Mouse (Mus musculus) embryonic facial prominence, embryonic 12.5 days (tissue): ENCODE measurements around the gene Ptprf. TPM values are rescaled to one million over a fixed set of nuclear protein-coding genes. Genes with fewer than 3 reads are reported as not detected.

Experiments used
- ATAC-seq: fragments of 200-750 bp; cut with Nextera tagmentation; 2 replicates; pipeline ENCODE4 v1.8.0; 2017; ENCODE audit not compliant: insufficient number of reproducible peaks, insufficient read depth, low FRiP score, low TSS enrichment
- H3K27ac ChIP-seq: fragments of 300-500 bp; sonication (generic); 2 replicates; pipeline ENCODE4 v1.5.1; 2016; ENCODE audit warnings: mild to moderate bottlenecking
- H3K27me3 ChIP-seq: fragments of 300-500 bp; sonication (generic); 2 replicates; pipeline ENCODE4 v1.6.1; 2016; ENCODE audit warnings: mild to moderate bottlenecking, moderate library complexity
- H3K36me3 ChIP-seq: fragments of 300-500 bp; sonication (generic); 2 replicates; pipeline ENCODE4 v1.6.1; 2016; ENCODE audit warnings: mild to moderate bottlenecking
- H3K4me1 ChIP-seq: fragments of 300-500 bp; sonication (generic); 2 replicates; pipeline ENCODE4 v1.6.1; 2016
- H3K4me2 ChIP-seq: fragments of 300-500 bp; sonication (generic); replicated peaks from 2 replicates; pipeline ENCODE4 v1.6.1; 2016; ENCODE audit warnings: mild to moderate bottlenecking, moderate library complexity
- H3K4me3 ChIP-seq: fragments of 300-500 bp; sonication (generic); 2 replicates; pipeline ENCODE4 v1.5.1; 2016; ENCODE audit warnings: mild to moderate bottlenecking
- H3K9ac ChIP-seq: fragments of 300-500 bp; sonication (generic); 2 replicates; pipeline ENCODE4 v1.6.1; 2016; ENCODE audit warnings: mild to moderate bottlenecking, moderate library complexity
- H3K9me3 ChIP-seq: fragments of 300-500 bp; sonication (generic); 2 replicates; pipeline ENCODE4 v1.6.1; 2016; ENCODE audit warnings: mild to moderate bottlenecking, moderate library complexity
- WGBS: fragments of 180-500 bp; shearing (Covaris S2); methylation state at CpG from one replicate; pipeline ENCODE4 v1.1.7; 2016; 5-methylcytosine and 5-hydroxymethylcytosine counted together
- polyA plus RNA-seq: library from polyadenylated mRNA; unstranded; fragments of >200 nt; fragmentation: Nextera tagmentation; extraction: Ambion mirVana; gene quantifications from 2 replicates; pipeline ENCODE4 v1.2.1, GENCODE M21; 2016

The Ptprf gene
- polyA plus RNA-seq, 1 experiment from 2014 or later, result 90.7 TPM

- WGBS, result 99% methylated on average over 3 of the region's 3 CpGs
- Histone ChIP-seq H3K4me3 (no peak overlapping the region), H3K27ac (no peak overlapping the region), H3K4me2 (no peak overlapping the region), H3K9me3 (no peaks in the 10 kb centered on the region), H3K36me3 (peaks cover 82% of the 10 kb centered on the region), H3K9ac (no peak overlapping the region), H3K4me1 (peaks cover 43% of the 10 kb centered on the region), H3K27me3 (no peaks in the 10 kb centered on the region)
- no peak for ATAC-seq
Observed at GRCm38 (mm10) chr4:118270706-118271105, 20.5 kb downstream of the Ptprf start.

DNA sequence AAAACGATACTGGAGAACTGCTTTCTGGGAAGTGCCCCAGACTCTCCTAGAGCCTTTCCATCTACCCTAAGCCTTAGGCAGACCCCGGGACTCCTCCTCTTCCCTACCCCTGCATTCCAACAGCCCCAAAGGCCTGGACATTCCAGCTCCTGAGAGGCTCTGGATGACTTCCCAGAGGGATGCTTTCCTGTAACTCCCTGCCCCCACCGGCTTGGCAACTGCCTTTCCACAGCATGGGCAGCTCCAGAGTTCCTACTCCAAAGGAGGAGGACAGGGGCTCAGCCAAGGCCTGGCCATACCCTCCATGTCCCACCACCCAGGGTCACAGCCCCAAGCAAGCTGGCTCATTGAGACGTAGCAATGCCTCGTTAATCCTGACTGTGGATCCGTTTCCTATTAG lies 21.2 kb downstream of the Ptprf start:
- no peak overlapping the region for H3K4me2 ChIP-seq
- H3K27ac ChIP-seq, result no peak overlapping the region
- no peak overlapping the region for H3K9ac ChIP-seq
- no peaks in the 10 kb centered on the region for H3K9me3 ChIP-seq
- WGBS, result 48% methylated on average over 6 of the region's 6 CpGs
- H3K36me3 ChIP-seq, result peaks cover 78% of the 10 kb centered on the region
- H3K27me3 ChIP-seq, result no peaks in the 10 kb centered on the region
- ATAC-seq, result no peak
- no peak overlapping the region for H3K4me3 ChIP-seq
- H3K4me1 ChIP-seq, result peaks cover 43% of the 10 kb centered on the region

GRCm38 (mm10) chr4:118268429-118269212 lies 22.6 kb downstream of the Ptprf start:
- Histone ChIP-seq H3K27me3 (no peaks in the 10 kb centered on the region), H3K9ac (no peak overlapping the region), H3K4me3 (no peak overlapping the region), H3K4me1 (peaks cover 32% of the 10 kb centered on the region), H3K36me3 (peaks cover 74% of the 10 kb centered on the region), H3K27ac (no peak overlapping the region), H3K4me2 (no peak overlapping the region), H3K9me3 (no peaks in the 10 kb centered on the region)
- ATAC-seq, result no peak
- WGBS, result 78% methylated on average over 14 of the region's 14 CpGs

GRCm38 (mm10) chr4:118265557-118265956 lies 25.6 kb downstream of the Ptprf start:
- Histone ChIP-seq H3K27ac (peak overlapping the region; percentile 79), H3K4me2 (0 out of 2 replicates have a peak overlapping the region, but pooled peaks have one; percentile 12), H3K36me3 (peaks cover 46% of the 10 kb centered on the region), H3K9me3 (no peaks in the 10 kb centered on the region), H3K4me3 (no peak overlapping the region), H3K4me1 (peaks cover 52% of the 10 kb centered on the region), H3K27me3 (no peaks in the 10 kb centered on the region), H3K9ac (peak overlapping the region; percentile 17; the same call in 1 of the 2 replicates)
- no peak for ATAC-seq
- 16% methylated on average over 15 of the region's 15 CpGs for WGBS

- Histone ChIP-seq H3K9ac (no peak overlapping the region), H3K4me1 (peaks cover 52% of the 10 kb centered on the region), H3K4me2 (peak overlapping the region; percentile 92), H3K4me3 (no peak overlapping the region), H3K27ac (peak overlapping the region; percentile 77), H3K9me3 (no peaks in the 10 kb centered on the region), H3K27me3 (no peaks in the 10 kb centered on the region), H3K36me3 (peaks cover 27% of the 10 kb centered on the region)
- ATAC-seq, result peak; percentile 22; the same call in 1 of the 2 replicates
- WGBS, result 34% methylated on average over 13 of the region's 13 CpGs
Observed at GRCm38 (mm10) chr4:118261771-118262473, 29.3 kb downstream of the Ptprf start.

DNA sequence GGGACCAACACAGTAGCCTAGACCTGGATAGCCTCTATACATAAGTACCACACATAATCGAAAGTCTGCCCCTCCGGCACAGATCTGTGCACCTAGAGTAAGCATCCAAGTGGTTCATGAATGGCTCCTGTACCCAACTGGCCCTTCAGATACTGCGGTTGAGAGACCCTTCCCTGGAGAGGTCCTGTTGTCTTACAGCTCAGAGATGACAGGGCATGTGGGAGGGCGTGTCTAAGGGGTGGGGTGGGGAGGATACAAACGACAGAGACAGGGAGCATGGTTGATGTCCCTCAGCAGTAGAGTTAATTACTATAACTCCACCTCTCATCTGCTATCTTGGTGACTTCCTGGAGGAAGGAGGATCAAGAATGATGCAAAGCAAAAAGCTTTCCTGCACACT lies 29.9 kb downstream of the Ptprf start:
- Histone ChIP-seq H3K4me2 (peak overlapping the region; percentile 92), H3K4me3 (peak overlapping the region; percentile 50), H3K27ac (peak overlapping the region; percentile 77), H3K9me3 (no peaks in the 10 kb centered on the region), H3K9ac (peak overlapping the region; percentile 46), H3K4me1 (peaks cover 49% of the 10 kb centered on the region), H3K27me3 (no peaks in the 10 kb centered on the region), H3K36me3 (peaks cover 32% of the 10 kb centered on the region)
- WGBS, result 22% methylated on average over 5 of the region's 5 CpGs
- peak; percentile 2; the same call in 1 of the 2 replicates for ATAC-seq

GRCm38 (mm10) chr4:118260551-118261267 lies 30.5 kb downstream of the Ptprf start:
- Histone ChIP-seq H3K36me3 (peaks cover 38% of the 10 kb centered on the region), H3K4me2 (peak overlapping the region; percentile 92), H3K27me3 (no peaks in the 10 kb centered on the region), H3K9ac (peak overlapping the region; percentile 46), H3K27ac (peak overlapping the region; percentile 77), H3K4me3 (peak overlapping the region; percentile 50), H3K9me3 (no peaks in the 10 kb centered on the region), H3K4me1 (peaks cover 45% of the 10 kb centered on the region)
- ATAC-seq, result peak; percentile 70
- WGBS, result under 1% methylated on average over 38 of the region's 39 CpGs

DNA sequence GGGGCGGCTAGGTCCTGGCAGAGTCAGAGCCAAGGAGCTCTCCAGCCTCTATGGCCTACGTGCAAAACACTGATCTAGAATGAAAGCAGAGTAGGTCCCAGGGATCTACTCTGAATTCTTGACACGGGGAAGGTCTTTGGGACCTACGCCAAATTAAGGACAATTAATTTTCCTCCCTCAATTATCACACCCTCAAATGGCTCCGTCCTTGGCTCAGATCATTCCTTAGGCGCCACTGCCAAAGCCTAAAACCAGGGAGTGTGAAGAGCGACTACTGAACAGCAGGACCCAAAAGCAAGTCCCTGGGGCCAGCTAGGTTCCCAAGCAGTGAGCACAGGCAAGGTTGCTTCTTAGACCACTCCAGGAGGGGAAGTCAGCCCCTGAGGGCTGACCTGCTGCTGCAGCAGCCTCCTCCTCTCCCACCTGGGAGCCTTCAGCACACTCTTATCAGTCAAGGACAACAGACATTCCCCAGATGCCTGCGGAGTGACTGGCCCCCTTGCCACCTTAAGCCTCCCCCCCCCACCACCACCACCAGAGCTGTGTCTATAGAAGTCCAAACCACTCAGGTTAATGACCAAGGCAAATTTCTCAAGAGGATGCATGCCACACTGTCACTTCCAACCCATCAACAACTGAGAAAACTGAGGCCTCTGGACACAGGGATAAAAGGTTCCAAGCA lies 31.3 kb downstream of the Ptprf start:
- H3K4me3 ChIP-seq, result no peak overlapping the region
- no peak overlapping the region for H3K27ac ChIP-seq

GRCm38 (mm10) chr4:118257977-118258376 lies 33.2 kb downstream of the Ptprf start:
- whole genome bisulfite sequencing, result 98% methylated on average over 5 of the region's 5 CpGs
- H3K9ac ChIP-seq, result no peak overlapping the region
- H3K27me3 ChIP-seq, result no peaks in the 10 kb centered on the region
- H3K9me3 ChIP-seq, result no peaks in the 10 kb centered on the region
- peaks cover 44% of the 10 kb centered on the region for H3K36me3 ChIP-seq
- no peak overlapping the region for H3K4me2 ChIP-seq
- ATAC-seq, result no peak
- no peak overlapping the region for H3K4me3 ChIP-seq
- H3K4me1 ChIP-seq, result peaks cover 31% of the 10 kb centered on the region
- no peak overlapping the region for H3K27ac ChIP-seq

More for the DNA sequence above, 31.3 kb downstream of the Ptprf start:
- no peak for ATAC-seq
- H3K4me1 ChIP-seq, result peaks cover 37% of the 10 kb centered on the region
- H3K27me3 ChIP-seq, result no peaks in the 10 kb centered on the region
- H3K9ac ChIP-seq, result no peak overlapping the region; the same call in 1 of the 2 replicates
- H3K4me2 ChIP-seq, result peak overlapping the region; percentile 92; the same call in 1 of the 2 replicates
- WGBS, result 85% methylated on average over 8 of the region's 8 CpGs
- no peaks in the 10 kb centered on the region for H3K9me3 ChIP-seq
- peaks cover 43% of the 10 kb centered on the region for H3K36me3 ChIP-seq

DNA sequence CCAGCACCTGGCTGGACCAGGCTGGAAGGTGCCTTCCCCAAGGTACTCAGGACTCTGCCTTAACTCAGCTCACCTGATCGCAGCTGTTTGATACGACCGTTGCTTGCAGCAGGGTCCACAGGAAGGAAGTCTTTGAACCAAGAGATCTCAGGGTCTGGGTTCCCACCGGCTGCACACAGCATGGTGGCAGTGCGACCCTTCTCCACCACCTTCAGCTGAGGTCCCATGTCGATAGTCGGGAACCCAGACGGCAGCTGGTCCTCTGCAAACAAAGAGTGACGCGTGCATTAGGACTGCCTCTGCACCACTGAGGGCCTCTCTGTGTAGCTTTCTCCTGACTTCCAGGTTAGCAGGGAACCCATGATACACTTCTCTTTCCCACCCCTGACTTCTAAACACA lies 33.8 kb downstream of the Ptprf start:
- 83% methylated on average over 10 of the region's 10 CpGs for WGBS
- Histone ChIP-seq H3K27me3 (no peaks in the 10 kb centered on the region), H3K9ac (no peak overlapping the region; the same call in 1 of the 2 replicates), H3K4me1 (peaks cover 25% of the 10 kb centered on the region), H3K4me3 (no peak overlapping the region), H3K9me3 (no peaks in the 10 kb centered on the region), H3K27ac (no peak overlapping the region), H3K36me3 (peaks cover 47% of the 10 kb centered on the region), H3K4me2 (no peak overlapping the region)
- no peak for ATAC-seq

DNA sequence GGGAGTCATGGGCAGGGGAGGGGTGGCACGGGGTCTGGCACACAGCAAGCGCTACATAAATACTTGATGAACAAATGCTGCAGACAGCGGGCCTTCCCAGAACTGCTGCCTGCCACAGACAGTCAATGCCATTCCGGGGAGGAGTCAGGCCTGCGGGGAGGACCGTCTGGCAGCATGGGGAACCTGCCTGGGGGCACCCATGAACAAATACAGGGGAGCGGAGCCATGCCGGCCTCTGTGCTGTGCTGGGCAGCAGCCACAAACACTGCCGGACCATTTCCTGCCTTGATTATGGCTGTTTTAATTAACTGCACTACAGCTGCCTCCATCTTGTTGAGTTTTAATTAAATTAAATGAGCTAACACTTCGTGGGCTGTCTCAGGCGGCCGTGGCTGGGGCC lies 35.0 kb downstream of the Ptprf start:
- H3K4me3 ChIP-seq, result no peak overlapping the region
- H3K4me1 ChIP-seq, result peaks cover 13% of the 10 kb centered on the region
- H3K27me3 ChIP-seq, result no peaks in the 10 kb centered on the region
- 66% methylated on average over 12 of the region's 12 CpGs for WGBS
- H3K9ac ChIP-seq, result no peak overlapping the region
- H3K36me3 ChIP-seq, result peaks cover 59% of the 10 kb centered on the region
- H3K27ac ChIP-seq, result no peak overlapping the region
- H3K9me3 ChIP-seq, result no peaks in the 10 kb centered on the region
- no peak overlapping the region for H3K4me2 ChIP-seq
- no peak for ATAC-seq
